Mouse (Mus musculus) G1E-ER4 (cell line): ENCODE results near the gene Marf1. TPM values are rescaled to one million over a fixed set of nuclear protein-coding genes. Genes with fewer than 3 reads are reported as not detected.

Experiments
- GATA1 ChIP-seq: IDR thresholded peaks from one replicate; pipeline ENCODE4 v1.8.0; 2012; ENCODE audit warnings: low read length, inconsistent platforms
- polyA plus RNA-seq: library from polyadenylated mRNA; stranded (reverse); fragments of >175 nt; gene quantifications from 2 replicates; pipeline ENCODE4 v1.2.3, GENCODE M21; 2012

Gene Marf1
- polyA plus RNA-seq, 1 experiment: 1.3 TPM

DNA sequence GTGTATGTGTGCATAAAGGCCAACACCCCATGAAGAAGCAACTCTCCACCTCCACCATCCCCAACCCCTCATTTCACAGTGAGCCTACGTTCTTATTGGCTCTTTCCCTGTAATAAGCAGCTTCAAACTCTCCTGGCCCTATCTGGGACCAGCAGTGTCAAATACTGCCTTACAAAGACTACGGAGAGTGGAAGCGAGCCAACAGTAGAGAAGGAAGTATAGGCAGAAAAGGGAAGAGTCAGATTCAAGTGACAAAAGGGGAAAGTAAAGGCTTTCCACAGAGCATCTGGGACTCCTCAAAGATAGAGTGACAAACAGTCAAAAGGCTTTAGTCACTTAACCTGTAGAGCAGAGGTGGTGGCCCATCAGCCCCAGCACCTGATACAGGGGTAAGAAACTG is 50.4 kb downstream of the Marf1 start:
- TF ChIP-seq GATA1: no peak

DNA sequence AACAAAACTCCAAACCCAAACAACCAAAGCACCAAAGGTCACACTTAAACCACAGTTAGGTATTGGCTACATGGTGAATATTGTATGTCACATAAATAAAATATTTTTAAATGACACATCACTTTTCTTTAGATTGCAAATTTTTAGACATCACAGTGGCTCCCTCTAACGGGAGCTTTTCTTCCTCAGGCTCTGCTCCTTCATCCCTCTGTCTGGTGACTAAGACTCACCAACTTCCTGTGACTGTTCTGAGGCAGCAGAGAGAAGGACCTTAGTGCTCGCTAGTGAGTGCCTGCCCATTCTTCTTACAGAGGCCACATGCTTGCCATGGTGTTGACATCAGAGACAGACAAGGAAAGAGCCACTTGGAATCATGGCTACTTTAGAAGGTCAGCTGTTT is 51.0 kb downstream of the Marf1 start:
- no peak for TF ChIP-seq GATA1

DNA sequence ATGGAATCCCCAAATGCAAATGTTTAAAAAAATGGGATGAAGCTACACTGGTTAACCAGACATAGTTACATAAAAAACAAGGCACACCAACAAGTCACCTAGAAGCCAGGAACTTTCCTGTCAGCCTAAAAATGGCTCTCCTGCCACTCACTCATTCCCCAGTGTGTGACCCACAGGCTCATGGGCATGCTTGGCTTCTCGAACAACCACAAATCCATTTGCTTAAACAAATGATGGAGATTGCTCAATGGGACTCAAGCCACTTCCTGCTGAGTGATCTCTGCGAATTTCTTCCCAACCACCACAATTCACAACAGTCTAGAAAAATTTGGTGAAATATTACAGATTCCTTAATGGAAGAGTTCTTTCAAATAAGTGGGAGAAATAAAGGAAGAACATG is 52.2 kb downstream of the Marf1 start:
- TF ChIP-seq GATA1: no peak

DNA sequence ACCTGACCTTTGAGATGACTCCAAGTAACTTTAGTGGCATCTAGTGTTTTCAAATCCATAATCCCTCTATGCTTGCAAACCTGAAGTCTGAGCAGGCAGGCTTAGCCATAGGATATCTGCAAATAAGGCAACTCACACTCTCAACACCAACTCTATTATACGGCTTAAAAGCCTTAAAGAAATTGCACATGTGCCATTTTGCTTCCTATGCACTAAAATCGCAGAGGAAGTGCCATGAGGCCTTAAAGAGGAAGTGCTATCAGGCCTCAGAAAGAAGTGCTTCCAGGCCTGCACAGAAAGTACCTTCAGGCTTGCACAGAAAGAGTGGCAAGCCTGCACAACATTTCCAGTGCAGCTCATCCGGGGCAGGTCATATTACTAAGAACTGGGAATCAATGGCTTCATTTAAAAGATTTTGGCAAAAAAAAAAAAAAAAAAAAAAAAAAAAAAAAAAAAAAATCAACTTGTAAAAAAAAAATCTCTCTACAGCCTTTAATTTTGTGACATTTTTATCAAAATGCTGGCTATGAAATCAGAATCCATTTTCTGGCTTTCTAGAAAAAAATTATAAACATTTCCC is 53.4 kb downstream of the Marf1 start:
- TF ChIP-seq GATA1: no peak

DNA sequence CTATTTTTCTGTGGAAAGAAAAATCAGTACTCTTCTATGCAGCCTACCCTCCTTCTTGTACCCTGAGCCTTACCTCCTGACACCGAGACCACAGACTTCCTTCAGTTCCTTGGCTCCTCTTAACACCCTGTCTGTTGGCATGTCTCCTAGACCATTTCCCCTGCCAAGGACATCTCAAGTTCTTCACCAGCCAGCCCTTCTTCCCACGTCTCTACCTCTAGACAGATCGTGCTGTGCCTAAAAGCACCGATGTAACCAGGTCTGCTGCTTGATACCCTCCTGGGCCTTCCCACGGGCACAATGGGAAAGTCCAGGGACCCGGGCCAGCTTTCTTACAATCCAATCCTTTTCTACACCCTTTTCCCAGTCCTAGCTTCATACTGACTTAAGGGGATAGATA is 57.3 kb downstream of the Marf1 start:
- TF ChIP-seq GATA1: no peak

DNA sequence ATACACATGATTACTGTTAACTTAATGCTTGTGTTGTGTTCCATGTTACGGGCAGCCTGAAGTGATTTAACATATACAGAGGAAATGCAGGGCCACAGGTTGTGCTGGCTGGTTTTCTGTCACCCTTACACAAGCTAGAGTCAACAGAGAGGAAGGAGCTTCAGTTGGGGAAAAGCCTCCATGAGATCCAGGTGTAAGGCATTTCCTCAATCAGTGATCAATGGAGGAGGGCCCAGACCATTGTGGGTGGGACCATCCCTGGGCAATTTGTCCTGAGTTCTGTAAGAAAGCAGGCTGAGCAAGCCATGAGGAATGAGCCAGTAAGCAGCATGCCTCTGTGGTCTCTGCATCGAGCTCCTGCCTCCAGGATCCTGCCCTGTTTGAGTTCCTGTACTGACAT is 71.4 kb downstream of the Marf1 start:
- no peak for TF ChIP-seq GATA1

DNA sequence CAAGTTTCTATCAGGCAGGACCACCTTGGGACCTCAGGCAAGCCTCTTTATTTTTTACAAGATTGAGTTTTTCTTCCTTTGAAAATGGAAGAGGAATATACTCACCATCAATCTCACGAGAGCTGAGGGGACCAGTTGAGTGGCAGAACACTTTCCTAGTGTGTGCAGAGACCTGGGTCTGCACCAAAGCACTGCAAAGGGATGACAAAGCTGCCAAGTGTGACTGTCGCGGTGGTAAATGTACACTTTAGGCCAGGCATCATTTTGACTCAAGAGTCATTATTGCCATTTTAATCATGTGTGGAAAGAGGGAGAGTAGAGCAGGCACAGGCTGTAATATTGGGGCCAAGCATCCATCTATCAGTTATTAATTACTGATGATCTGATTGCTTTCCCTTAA is 73.9 kb downstream of the Marf1 start:
- TF ChIP-seq GATA1: no peak

DNA sequence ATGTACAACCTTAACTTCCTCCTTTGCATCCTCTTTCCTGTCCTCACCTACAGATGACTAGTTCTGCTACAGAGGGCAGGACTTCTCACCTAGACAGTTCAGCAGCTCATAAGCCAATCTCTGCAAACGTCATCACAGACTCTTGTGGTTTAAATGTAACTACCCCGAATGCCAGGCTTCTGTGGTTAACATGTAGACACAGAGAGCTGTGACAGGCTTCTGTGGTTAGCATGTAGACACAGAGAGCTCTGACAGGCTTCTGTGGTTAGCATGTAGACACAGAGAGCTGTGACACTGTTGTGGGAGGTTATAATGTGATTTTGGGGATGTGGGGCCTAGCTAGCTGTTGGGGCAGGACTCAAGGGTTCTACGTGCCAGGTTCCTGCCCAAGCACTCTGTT is 74.9 kb downstream of the Marf1 start:
- no peak for TF ChIP-seq GATA1

DNA sequence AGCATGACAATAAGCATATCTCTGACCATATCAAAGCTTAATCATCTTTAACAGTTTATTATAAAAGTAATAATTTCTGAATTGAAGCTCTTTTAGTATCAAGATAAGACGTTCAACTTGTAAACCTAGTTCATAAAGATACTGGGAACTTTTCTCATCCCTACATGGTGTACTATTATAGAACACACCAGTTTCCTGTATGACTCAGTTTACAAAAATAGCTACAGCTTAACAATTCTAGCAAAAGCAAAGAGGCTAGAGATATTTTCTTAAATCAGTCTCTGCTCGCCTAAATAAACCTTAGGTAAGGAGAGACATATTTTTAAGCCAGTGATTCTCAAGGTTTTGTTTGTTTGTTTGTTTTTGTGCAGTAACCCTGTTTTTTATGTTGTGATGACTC is 80.2 kb downstream of the Marf1 start:
- no peak for TF ChIP-seq GATA1

DNA sequence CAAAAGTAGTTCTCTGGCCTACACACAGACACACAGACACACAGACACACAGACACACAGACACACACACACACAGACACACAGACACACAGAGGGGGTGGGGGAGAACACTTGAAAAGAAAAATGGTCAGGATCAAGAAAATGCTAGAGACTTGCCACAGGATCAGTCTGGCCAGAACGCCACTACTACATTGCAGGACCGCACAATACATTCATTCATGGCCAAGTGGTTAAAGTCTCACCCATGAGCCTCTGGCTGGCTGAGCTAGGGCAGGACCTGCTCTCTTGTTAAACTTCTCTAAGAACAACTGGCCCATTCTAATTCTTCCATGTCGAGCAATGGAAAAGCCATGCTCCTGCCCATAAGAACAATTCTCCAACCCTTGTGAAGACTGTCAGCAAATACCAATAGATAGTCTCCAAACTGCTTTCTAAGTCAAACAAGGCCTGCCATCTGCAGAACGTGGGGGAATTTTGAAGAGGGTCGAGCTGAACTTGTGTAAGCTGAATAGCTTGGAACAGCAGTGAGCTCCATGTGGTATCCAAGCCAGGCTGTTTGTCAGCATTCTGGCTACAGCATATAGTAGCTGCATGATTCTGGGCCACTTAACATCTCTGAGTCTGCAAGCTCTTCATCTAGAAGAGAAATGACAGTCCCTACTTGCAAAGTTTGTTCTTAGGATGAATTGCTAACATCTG is 92.5 kb downstream of the Marf1 start:
- TF ChIP-seq GATA1: no peak

DNA sequence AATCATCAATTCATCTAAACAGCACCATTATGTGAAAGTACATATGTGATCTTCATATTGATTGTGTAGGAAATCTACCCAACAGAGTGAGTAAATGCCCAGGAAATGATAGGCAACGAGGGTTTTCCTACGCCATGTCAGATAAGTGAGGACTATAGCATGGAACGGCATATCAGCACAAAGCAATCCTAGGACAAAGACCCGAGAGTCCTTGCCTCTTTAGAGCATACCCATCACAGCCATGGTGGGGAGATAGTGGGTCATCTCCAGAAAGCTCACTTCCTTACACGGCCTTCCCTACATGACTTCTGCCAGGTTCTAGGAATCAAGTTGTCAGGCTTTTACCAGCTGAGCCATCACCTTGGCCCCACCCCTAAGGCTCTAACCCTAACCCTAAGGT is 103.3 kb downstream of the Marf1 start:
- TF ChIP-seq GATA1: no peak

Other genes with a start within 250 kb of the Marf1 start
- gene 2900011O08Rik, start 176.7 kb downstream of the Marf1 start, polyA plus RNA-seq: not detected in 2 replicates
- gene Ifitm7, start 176.5 kb downstream of the Marf1 start, polyA plus RNA-seq: not detected in 2 replicates
- 52.6 and 57.5 TPM in 2 replicates for gene Nde1, start 76 bp downstream of the Marf1 start, polyA plus RNA-seq
- gene Myh11, start 128.0 kb upstream of the Marf1 start, polyA plus RNA-seq: not detected in 2 replicates
- 3.8 and 6.9 TPM in 2 replicates for gene Fopnl, start 154.1 kb upstream of the Marf1 start, polyA plus RNA-seq
- gene Abcc1, start 198.2 kb upstream of the Marf1 start, polyA plus RNA-seq: 3.4 and 3.5 TPM in 2 replicates